Mouse (Mus musculus): ENCODE measurements around the gene Bbx. TPM values are rescaled to one million over a fixed set of nuclear protein-coding genes. Genes with fewer than 3 reads are reported as not detected.

The Bbx gene
- total and polyA plus RNA-seq, 3 experiments: 20.6 to 26.2 (median 21.6) TPM

DNA sequence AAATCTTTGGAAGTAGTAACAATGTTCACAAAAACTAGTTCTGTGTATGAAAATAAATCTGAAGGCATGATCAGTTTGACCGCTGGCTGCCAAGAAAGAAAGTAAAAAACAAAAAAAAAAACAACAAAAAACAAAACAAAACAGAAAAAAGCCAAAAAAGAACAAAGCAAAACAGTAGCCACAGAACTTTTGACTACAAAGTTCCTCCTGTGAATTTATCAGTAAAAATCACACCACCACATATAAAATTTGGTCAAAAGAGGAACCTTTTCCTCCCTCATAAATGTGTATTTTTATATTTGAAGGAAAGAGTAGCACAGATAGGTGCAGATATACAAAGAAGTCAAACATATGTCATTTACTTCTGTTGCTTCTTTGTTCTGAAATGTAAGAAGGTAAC is 239.6 kb downstream of the Bbx start:
- no peak overlapping the region for H3K9ac ChIP-seq (ENCODE audit: insufficient read depth, low read depth)
- dilution Hi-C loops (cut with MboI; ENCODE audit: extremely low pct_ligation_motif_present, extremely low pct_unique_long_range_greater_than_20kb, low sequenced_read_pairs): no loop called here

DNA sequence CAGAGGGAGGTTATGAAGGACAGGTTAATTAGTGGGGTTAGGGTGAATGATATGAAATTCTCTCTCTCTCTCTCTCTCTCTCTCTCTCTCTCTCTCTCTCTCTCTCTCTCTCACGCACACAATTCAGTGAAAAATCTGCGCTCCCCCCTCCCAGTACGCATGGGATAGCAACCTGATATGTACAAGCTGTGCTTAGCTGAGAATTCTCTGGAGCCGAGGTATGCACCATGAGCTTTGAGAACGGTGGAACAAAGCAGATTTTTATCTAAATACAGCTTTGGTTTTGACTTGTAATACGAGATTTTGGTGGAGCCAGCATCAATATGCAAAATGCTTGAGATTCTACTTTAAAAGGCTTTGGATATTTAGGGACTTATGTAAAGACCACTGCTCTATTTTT is 243.1 kb downstream of the Bbx start:
- Histone ChIP-seq H3K27ac (ENCODE audit: insufficient read depth, low read depth) (no peak overlapping the region), H3K27me3 (replicated peaks) (no peaks in the 10 kb centered on the region), H3K9ac (ENCODE audit: insufficient read depth, low read depth) (no peak overlapping the region), H3K4me1 (ENCODE audit: control insufficient read depth in 1 of 2, insufficient read depth in 2 of 2) (peaks cover 6 to 24% of the 10 kb centered on the region in 2 experiments), H3K9me3 (replicated peaks; ENCODE audit: low read length) (no peaks in the 10 kb centered on the region), H3K79me2 (replicated peaks; ENCODE audit: control insufficient read depth, extremely low read depth, insufficient read depth, poor library complexity, severe bottlenecking) (no peaks in the 10 kb centered on the region), H3K4me2 (ENCODE audit: insufficient read depth, low read depth, poor library complexity, severe bottlenecking) (no peak overlapping the region), H3K36me3 (replicated peaks in 1 of 2; ENCODE audit: control insufficient read depth in 1 of 2, insufficient read depth in 1 of 2, low read length in 1 of 2) (peaks cover 10 to 19% of the 10 kb centered on the region in 2 experiments), H3K4me3 (replicated peaks in 1 of 3; ENCODE audit: low read depth in 2 of 3, low read length in 2 of 3, poor library complexity in 1 of 3) (no peak overlapping the region)
- dilution Hi-C loops (cut with MboI; ENCODE audit: extremely low pct_ligation_motif_present, extremely low pct_unique_long_range_greater_than_20kb, low sequenced_read_pairs) (no loop called here), in situ Hi-C loops (cut with MboI; ENCODE audit: low pct_ligation_motif_present, low pct_unique_long_range_greater_than_20kb, low sequenced_read_pairs) (no loop called here)
- TF ChIP-seq GABPA (IDR thresholded peaks at IDR 0.05; ENCODE audit: insufficient replicate concordance, low read depth, low read length) (no peak), MAFK (IDR thresholded peaks at IDR 0.05; ENCODE audit: insufficient replicate concordance, low read length) (no peak), MAZ (IDR thresholded peaks at IDR 0.05; ENCODE audit: low read depth, low read length) (no peak)
- no peak for DNase-seq (ENCODE audit: extremely low read depth)

More for the DNA sequence above, 239.6 kb downstream of the Bbx start:
- Histone ChIP-seq H3K4me1 (ENCODE audit: control insufficient read depth in 1 of 2, insufficient read depth in 2 of 2) (peaks cover 0 to 17% of the 10 kb centered on the region in 2 experiments; a peak in 1 of 4 replicates), H3K9me3 (replicated peaks; ENCODE audit: low read length) (no peaks in the 10 kb centered on the region), H3K27ac (ENCODE audit: insufficient read depth, low read depth) (no peak overlapping the region), H3K36me3 (replicated peaks in 1 of 2; ENCODE audit: control insufficient read depth in 1 of 2, insufficient read depth in 1 of 2, low read length in 1 of 2) (peaks cover 21 to 47% of the 10 kb centered on the region in 2 experiments), H3K27me3 (replicated peaks) (no peaks in the 10 kb centered on the region), H3K79me2 (replicated peaks; ENCODE audit: control insufficient read depth, extremely low read depth, insufficient read depth, poor library complexity, severe bottlenecking) (no peaks in the 10 kb centered on the region), H3K4me2 (ENCODE audit: insufficient read depth, low read depth, poor library complexity, severe bottlenecking) (no peak overlapping the region), H3K4me3 (replicated peaks in 1 of 3; ENCODE audit: low read depth in 2 of 3, low read length in 2 of 3, poor library complexity in 1 of 3) (no peak overlapping the region)
- DNase-seq (ENCODE audit: extremely low read depth): no peak
- in situ Hi-C loops (cut with MboI; ENCODE audit: low pct_ligation_motif_present, low pct_unique_long_range_greater_than_20kb, low sequenced_read_pairs): no loop called here
- no peak for TF ChIP-seq E2F4 (IDR thresholded peaks at IDR 0.05; ENCODE audit: insufficient replicate concordance, low read depth, low read length)
- TF ChIP-seq CHD2 (IDR thresholded peaks at IDR 0.05; ENCODE audit: low read length): no peak
- no peak for TF ChIP-seq CTCF (conservative IDR thresholded peaks at IDR 0.05 in 1 of 2, IDR thresholded peaks at IDR 0.05 in 1 of 2; ENCODE audit: low read depth in 2 of 2, low read length in 2 of 2)
- no peak for TF ChIP-seq MYC (IDR thresholded peaks at IDR 0.05; ENCODE audit: low read depth, low read length)

DNA sequence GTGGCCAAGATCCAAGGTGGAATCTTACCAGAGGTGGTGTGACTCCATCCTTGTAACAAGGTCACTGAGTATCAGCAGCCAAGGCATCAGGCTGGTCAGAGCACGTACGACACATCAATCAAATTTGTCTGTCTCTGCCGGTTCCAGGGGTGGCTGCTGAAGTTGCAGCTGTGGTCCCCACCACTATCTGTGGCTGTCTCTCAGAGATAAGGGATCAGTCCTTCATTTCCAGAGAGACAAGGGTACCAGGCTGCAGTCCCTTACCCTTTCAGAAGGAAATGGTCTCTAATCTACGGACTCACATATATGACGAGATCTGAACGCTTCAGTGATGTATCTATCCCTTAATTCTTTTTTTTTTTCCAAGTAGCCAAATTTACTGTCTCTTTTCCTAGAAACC is 245.6 kb downstream of the Bbx start:
- dilution Hi-C loops (cut with MboI; ENCODE audit: extremely low pct_ligation_motif_present, extremely low pct_unique_long_range_greater_than_20kb, low sequenced_read_pairs): no loop called here
- no peak for DNase-seq (ENCODE audit: extremely low read depth)
- Histone ChIP-seq H3K27me3 (replicated peaks) (no peaks in the 10 kb centered on the region), H3K79me2 (replicated peaks; ENCODE audit: control insufficient read depth, extremely low read depth, insufficient read depth, poor library complexity, severe bottlenecking) (no peaks in the 10 kb centered on the region), H3K9me3 (replicated peaks; ENCODE audit: low read length) (no peaks in the 10 kb centered on the region), H3K4me1 (ENCODE audit: control insufficient read depth in 1 of 2, insufficient read depth in 2 of 2) (peaks cover 6 to 24% of the 10 kb centered on the region in 2 experiments), H3K27ac (ENCODE audit: insufficient read depth, low read depth) (no peak overlapping the region), H3K36me3 (replicated peaks in 1 of 2; ENCODE audit: control insufficient read depth in 1 of 2, insufficient read depth in 1 of 2, low read length in 1 of 2) (peaks cover 0 to 2% of the 10 kb centered on the region in 2 experiments), H3K9ac (ENCODE audit: insufficient read depth, low read depth) (no peak overlapping the region), H3K4me3 (replicated peaks in 1 of 3; ENCODE audit: low read depth in 2 of 3, low read length in 2 of 3, poor library complexity in 1 of 3) (no peak overlapping the region), H3K4me2 (ENCODE audit: insufficient read depth, low read depth, poor library complexity, severe bottlenecking) (no peak overlapping the region)
- TF ChIP-seq JUND (conservative IDR thresholded peaks at IDR 0.05; ENCODE audit: low read depth, low read length): no peak
- no peak for TF ChIP-seq IRF4 (IDR thresholded peaks at IDR 0.05; ENCODE audit: low read depth, low read length)
- in situ Hi-C loops (cut with MboI; ENCODE audit: low pct_ligation_motif_present, low pct_unique_long_range_greater_than_20kb, low sequenced_read_pairs): no loop called here
